Mouse (Mus musculus) stomach, embryonic 15.5 days (tissue): ENCODE measurements around the gene Mis18bp1. TPM values are rescaled to one million over a fixed set of nuclear protein-coding genes. Genes with fewer than 3 reads are reported as not detected.
"Not testable (repeated sequence)": the region's sequence is repeated elsewhere in the genome, so short reads cannot be mapped to it uniquely, and the experiment has no call there.

Source experiments
- ATAC-seq: fragments of 200-750 bp; cut with Nextera tagmentation; 2 replicates; pipeline ENCODE4 v1.8.0; 2017; ENCODE audit warnings: low read depth, moderate number of reproducible peaks, moderate TSS enrichment; ENCODE audit not compliant: insufficient read depth, low FRiP score
- H3K27ac ChIP-seq: fragments of 300-500 bp; sonication (generic); 2 replicates; pipeline ENCODE4 v1.5.1; 2015; ENCODE audit warnings: mild to moderate bottlenecking, inconsistent platforms
- H3K27me3 ChIP-seq: fragments of 300-500 bp; sonication (generic); replicated peaks from 2 replicates; pipeline ENCODE4 v1.6.1; 2015; ENCODE audit warnings: inconsistent platforms
- H3K36me3 ChIP-seq: fragments of 300-500 bp; sonication (generic); 2 replicates; pipeline ENCODE4 v1.6.1; 2015; ENCODE audit warnings: inconsistent platforms
- H3K4me1 ChIP-seq: fragments of 300-500 bp; sonication (generic); 2 replicates; pipeline ENCODE4 v1.6.1; 2015; ENCODE audit warnings: inconsistent platforms
- H3K4me2 ChIP-seq: fragments of 300-500 bp; sonication (generic); 2 replicates; pipeline ENCODE4 v1.6.1; 2015; ENCODE audit warnings: mild to moderate bottlenecking, inconsistent platforms
- H3K4me3 ChIP-seq: fragments of 300-500 bp; sonication (generic); replicated peaks from 2 replicates; pipeline ENCODE4 v1.5.1; 2015; ENCODE audit warnings: inconsistent platforms
- H3K9ac ChIP-seq: fragments of 300-500 bp; sonication (generic); 2 replicates; pipeline ENCODE4 v1.6.1; 2015; ENCODE audit warnings: inconsistent platforms
- H3K9me3 ChIP-seq: fragments of 300-500 bp; sonication (generic); 2 replicates; pipeline ENCODE4 v1.6.1; 2016; ENCODE audit warnings: inconsistent platforms
- WGBS: fragments of 180-500 bp; shearing (Covaris S2); methylation state at CpG from one replicate; pipeline ENCODE4 v1.1.7; 2015; 5-methylcytosine and 5-hydroxymethylcytosine counted together
- polyA plus RNA-seq: library from polyadenylated mRNA; unstranded; fragments of >200 nt; fragmentation: Nextera tagmentation; extraction: Ambion mirVana; gene quantifications from 2 replicates; pipeline ENCODE4 v1.2.1, GENCODE M21; 2015

The Mis18bp1 gene
- 48.8 and 53.7 TPM in 2 replicates for polyA plus RNA-seq

DNA sequence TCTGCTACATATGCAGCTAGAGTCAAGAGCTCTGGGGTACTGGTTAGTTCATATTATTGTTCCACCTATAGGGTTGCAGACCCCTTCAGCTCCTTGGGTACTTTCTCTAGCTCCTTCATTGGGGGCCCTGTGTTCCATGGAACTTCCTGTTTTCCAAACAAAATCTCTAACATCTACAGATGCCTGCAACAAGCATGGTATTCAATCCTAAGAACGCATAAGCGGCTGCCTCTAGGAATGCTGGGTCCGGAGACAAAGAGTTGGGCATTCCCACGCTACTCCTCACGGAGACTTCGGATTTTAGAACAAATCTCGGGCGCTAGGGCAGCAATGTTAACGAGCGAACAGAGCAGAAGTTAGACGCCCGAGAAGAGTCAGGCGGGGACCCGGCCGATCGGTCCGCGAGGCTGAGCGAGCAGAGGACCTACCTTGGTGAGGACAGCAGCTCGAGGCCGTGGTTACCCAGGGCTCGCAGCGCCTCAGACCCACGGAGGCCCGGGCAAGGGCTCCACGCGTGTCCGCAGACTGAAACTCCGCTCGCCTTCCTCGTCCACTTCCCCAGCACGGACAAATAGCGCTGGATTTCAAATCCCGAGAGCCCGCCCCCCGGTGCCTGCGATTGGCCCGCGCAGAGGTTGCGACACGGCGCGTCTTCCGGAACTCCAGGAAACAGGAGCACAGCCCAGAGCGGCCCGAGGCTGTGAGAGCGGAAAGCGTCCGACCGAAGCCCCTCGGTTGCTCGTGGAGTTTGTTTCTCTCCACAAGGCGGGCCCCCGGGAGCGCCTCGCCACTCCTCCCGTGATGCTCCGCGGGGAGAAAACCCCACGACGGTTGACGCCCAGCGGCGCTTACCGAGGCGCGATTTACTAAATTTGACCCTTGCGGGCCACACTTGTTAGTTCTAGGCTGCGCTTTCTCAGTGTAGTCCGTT is at the start of gene Mis18bp1:
Mis18bp1 (minus strand) TSS at position 584 of the 931 bp plus-strand sequence.
- Histone ChIP-seq H3K4me3 (peak within 1 kb of the TSS; percentile 87), H3K27ac (peak within 1 kb of the TSS; percentile 97), H3K36me3 (no peaks in the 10 kb centered on the region), H3K4me1 (peaks cover 10% of the 10 kb centered on the region; the same call in 1 of the 2 replicates), H3K9ac (peak within 1 kb of the TSS; percentile 71), H3K4me2 (peak within 1 kb of the TSS; percentile 54), H3K27me3 (no peaks in the 10 kb centered on the region), H3K9me3 (no peaks in the 10 kb centered on the region)
- under 1% methylated on average over 70 of the region's 70 CpGs for WGBS
- peak; percentile 98 for ATAC-seq

DNA sequence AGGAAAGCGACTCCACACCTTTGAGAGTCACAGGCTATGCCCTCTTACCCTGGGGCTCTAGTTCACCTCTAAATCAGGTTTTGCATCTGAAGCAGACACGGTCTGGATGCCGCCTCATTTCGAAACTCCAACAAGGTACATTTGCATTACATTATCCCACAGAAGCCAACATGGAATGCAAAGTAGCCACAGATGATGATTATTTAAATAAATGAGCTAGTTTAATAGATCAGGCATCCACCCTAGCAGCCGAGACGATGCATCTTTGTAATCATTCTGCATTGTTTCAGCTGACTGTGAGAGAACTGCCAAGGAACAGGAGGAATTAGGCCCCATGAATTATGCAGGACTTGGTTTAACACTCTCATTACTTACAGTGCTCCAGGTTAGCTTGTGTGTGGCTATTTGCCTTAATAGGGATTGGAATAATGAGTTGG is 44.0 kb upstream of the Mis18bp1 start:
- WGBS = 77% methylated on average over 6 of the region's 6 CpGs
- no peaks in the 10 kb centered on the region for H3K9me3 ChIP-seq
- H3K9ac ChIP-seq = no peak overlapping the region
- H3K36me3 ChIP-seq = no peaks in the 10 kb centered on the region
- no peak overlapping the region for H3K4me3 ChIP-seq
- ATAC-seq = no peak
- H3K27ac ChIP-seq = no peak overlapping the region
- H3K4me2 ChIP-seq = no peak overlapping the region
- H3K4me1 ChIP-seq = no peaks in the 10 kb centered on the region
- no peaks in the 10 kb centered on the region for H3K27me3 ChIP-seq

DNA sequence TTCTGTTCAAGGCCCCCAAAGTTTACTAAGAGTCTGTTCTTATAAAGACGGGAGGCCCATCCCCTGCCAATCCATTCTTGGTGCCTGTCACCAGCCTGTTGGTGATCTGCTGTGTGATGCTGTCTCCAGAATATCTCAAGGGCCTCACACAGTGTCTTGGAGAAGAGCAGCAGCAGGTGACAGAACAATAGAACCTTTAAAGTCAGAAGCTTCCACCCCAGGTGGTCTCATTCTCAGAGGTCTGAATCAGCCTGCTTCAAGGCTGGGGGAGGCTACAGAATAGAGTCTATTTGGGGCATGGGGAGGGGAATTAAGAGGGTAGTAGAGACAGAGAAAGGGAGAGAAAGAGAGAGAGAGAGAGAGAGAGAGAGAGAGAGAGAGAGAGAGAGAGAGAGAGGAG is 34.0 kb upstream of the Mis18bp1 start:
- Histone ChIP-seq H3K27ac (no peak overlapping the region), H3K9ac (no peak overlapping the region), H3K27me3 (no peaks in the 10 kb centered on the region), H3K4me1 (no peaks in the 10 kb centered on the region), H3K9me3 (no peaks in the 10 kb centered on the region), H3K4me3 (no peak overlapping the region), H3K4me2 (no peak overlapping the region), H3K36me3 (no peaks in the 10 kb centered on the region)
- 69% methylated on average over 1 of the region's 1 CpGs for WGBS
- ATAC-seq = no peak

DNA sequence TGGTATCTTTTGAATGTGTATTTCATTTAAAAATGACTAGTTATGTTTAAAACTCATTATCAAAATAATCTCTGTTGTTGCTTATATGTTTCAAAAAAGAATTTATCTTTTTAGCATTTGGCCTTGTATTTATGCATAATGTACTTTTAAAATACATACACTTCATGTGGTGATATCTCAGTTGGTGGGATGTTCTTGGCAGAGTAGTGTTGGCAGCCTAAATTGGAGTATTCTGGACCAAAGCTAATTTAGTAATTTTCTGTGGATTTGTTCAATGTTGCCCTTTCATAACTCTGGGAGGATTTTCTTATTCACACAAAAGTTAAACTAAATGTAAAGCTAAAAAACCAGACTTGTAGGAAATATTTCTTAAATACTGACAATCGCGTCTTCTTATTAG is 29.4 kb upstream of the Mis18bp1 start:
- H3K27ac ChIP-seq = no peak overlapping the region

DNA sequence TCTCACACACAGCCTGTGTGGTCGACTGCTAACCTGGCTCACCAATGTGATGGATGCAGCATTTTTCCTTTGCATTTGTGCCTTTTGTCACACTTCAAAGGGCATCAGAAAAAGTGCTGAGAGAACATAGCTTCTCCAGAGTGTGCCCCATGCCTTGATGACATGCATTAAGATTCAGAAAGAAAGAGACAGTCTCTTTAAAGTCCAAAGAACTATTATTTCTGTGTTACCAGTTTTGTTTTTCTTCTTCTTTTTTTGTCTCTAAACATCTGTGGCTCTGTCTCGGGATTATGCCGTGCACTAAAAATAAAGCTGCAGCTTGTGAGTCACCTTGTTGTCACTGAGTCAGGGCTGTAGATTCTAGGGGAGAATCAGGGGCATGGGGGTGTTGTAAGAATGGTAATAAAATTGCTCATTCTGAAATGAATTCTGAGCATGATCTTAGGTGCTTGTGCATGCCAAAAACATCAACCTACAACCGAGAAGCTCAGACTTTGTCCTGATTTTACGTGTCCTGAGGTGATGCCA is 21.7 kb upstream of the Mis18bp1 start:
- no peaks in the 10 kb centered on the region for H3K27me3 ChIP-seq
- 68% methylated on average over 5 of the region's 5 CpGs for WGBS
- H3K4me3 ChIP-seq = no peak overlapping the region
- ATAC-seq = no peak
- H3K4me1 ChIP-seq = no peaks in the 10 kb centered on the region
- H3K4me2 ChIP-seq = no peak overlapping the region
- H3K9ac ChIP-seq = no peak overlapping the region
- H3K36me3 ChIP-seq = no peaks in the 10 kb centered on the region
- H3K27ac ChIP-seq = no peak overlapping the region
- H3K9me3 ChIP-seq = no peaks in the 10 kb centered on the region

More for the DNA sequence above, 29.4 kb upstream of the Mis18bp1 start:
- H3K9ac ChIP-seq = no peak overlapping the region
- H3K4me1 ChIP-seq = no peaks in the 10 kb centered on the region
- H3K36me3 ChIP-seq = no peaks in the 10 kb centered on the region
- no peak for ATAC-seq
- no peaks in the 10 kb centered on the region for H3K27me3 ChIP-seq
- H3K4me2 ChIP-seq = no peak overlapping the region
- no peak overlapping the region for H3K4me3 ChIP-seq
- no peaks in the 10 kb centered on the region for H3K9me3 ChIP-seq
- WGBS = 92% methylated on average over 2 of the region's 2 CpGs

DNA sequence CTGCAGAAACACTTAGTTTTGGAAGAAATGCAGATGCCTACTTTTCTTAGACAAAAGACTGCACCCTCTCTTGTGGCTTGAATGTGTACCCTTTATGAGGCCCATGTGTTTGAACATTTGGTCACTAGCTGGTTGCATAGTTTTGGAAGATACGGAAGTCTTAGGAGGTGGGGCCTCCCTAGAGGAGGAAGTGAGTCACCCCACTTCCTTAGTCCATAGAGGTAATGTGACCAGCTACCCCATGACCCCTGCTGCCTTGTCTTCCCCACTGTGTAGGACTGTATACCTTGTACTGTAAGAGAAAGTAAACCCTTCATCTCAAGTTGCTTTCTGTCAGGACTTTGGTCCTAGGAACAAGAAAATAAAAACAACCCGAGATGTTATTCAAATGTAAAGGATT is 16.8 kb upstream of the Mis18bp1 start:
- Histone ChIP-seq H3K4me3 (no peak overlapping the region), H3K9me3 (no peaks in the 10 kb centered on the region), H3K9ac (no peak overlapping the region), H3K27me3 (no peaks in the 10 kb centered on the region), H3K27ac (no peak overlapping the region), H3K36me3 (no peaks in the 10 kb centered on the region), H3K4me2 (no peak overlapping the region), H3K4me1 (no peaks in the 10 kb centered on the region)
- no peak for ATAC-seq
- 72% methylated on average over 2 of the region's 2 CpGs for WGBS

DNA sequence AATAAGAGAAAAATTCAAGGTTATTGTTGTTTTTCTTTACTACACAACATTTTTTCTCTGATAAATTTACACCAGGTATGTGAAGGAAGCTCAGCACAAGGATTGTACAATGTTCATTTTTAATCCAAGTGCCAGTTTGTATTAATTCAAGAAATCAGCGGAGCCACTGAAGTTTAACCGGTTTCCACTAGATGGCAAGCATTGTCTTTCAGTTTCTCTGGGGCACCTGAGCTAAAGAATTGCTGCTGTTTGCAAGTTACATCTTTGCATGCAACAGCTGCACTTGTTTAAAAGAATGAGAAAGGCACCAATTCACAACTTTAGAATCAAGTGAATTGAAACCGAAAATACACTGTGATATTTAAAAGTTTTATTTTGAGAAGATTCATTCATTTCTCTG is 15.0 kb upstream of the Mis18bp1 start:
- Histone ChIP-seq H3K9ac (no peak overlapping the region), H3K4me1 (no peaks in the 10 kb centered on the region), H3K27ac (no peak overlapping the region), H3K9me3 (no peaks in the 10 kb centered on the region), H3K4me2 (no peak overlapping the region), H3K4me3 (no peak overlapping the region), H3K36me3 (no peaks in the 10 kb centered on the region), H3K27me3 (no peaks in the 10 kb centered on the region)
- WGBS = 42% methylated on average over 3 of the region's 3 CpGs
- ATAC-seq = no peak

DNA sequence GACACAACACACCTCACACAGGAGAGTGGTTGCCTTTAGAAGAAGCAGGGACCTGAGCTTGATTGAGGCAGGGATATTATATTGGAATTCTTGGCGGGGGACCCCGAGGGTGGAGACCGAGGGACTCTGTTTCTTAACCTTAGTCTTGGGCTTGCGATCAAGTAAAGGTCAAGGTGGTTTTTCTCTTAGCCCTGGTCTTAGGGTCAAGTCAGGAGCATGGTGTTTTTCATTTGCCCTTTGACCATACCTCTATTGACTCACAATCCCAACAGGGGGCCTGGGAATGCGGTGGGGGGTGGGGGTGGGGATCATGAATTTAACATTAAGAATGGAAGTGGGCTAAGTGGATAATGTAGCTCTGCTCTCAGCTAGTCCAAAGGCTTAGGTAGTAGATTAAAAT is 1.3 kb upstream of the Mis18bp1 start:
- no peak for ATAC-seq
- Histone ChIP-seq H3K4me3 (peak overlapping the region; percentile 87; the same call in 1 of the 2 replicates), H3K4me1 (peaks cover 10% of the 10 kb centered on the region; the same call in 1 of the 2 replicates), H3K27me3 (no peaks in the 10 kb centered on the region), H3K4me2 (no peak overlapping the region; the same call in 1 of the 2 replicates), H3K36me3 (no peaks in the 10 kb centered on the region), H3K27ac (no peak overlapping the region; the same call in 1 of the 2 replicates), H3K9me3 (no peaks in the 10 kb centered on the region), H3K9ac (no peak overlapping the region)
- 89% methylated on average over 5 of the region's 5 CpGs for WGBS

DNA sequence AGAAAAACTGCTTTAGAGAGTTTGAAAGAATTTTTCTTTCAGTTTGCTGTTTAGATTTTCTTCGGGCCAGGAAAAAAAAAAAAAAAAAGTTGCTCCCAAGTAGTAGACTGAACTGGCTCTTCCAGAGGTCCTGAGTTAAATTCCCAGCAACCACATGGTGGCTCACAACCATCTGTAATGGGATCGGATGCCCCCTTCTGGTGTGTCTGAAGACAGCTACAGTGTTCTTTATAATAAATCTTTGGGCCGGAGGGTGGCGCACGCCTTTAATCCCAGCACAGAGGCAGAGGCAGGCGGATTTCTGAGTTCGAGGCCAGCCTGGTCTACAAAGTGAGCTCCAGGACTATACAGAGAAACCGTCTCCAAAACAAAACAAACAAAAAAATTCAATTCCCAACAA is 555 bp upstream of the Mis18bp1 start:
- H3K9ac ChIP-seq, H3K36me3 ChIP-seq, H3K27me3 ChIP-seq, H3K9me3 ChIP-seq: not testable (repeated sequence)
- peak; percentile 25 for ATAC-seq
- Histone ChIP-seq H3K4me3 (peak overlapping the region; percentile 87), H3K27ac (peak overlapping the region; percentile 97), H3K4me2 (peak overlapping the region; percentile 51), H3K4me1 (peaks cover 10% of the 10 kb centered on the region; the same call in 1 of the 2 replicates)
- 24% methylated on average over 8 of the region's 8 CpGs for WGBS

DNA sequence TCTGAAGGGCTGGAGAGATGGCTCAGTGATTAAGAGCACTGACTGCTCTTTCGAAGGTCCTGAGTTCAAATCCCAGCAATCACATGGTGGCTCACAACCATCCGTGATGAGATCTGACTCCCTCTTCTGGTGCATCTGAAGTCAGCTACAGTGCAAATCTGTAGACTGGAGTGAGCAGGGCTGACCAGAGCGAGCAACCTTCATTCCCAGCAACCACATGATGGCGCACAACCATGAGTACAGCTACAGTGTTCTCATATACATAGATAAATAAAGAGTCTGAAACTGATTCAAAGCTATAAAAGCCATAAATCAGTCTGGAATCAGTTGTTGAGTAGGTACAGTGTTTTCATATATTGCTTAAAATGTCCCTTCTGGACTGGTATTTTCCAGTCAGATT is 36.3 kb downstream of the Mis18bp1 start:
- not testable (repeated sequence) for H3K36me3 ChIP-seq, H3K9me3 ChIP-seq, H3K4me1 ChIP-seq, H3K27ac ChIP-seq, H3K9ac ChIP-seq, H3K4me3 ChIP-seq, H3K27me3 ChIP-seq, ATAC-seq, H3K4me2 ChIP-seq
- 92% methylated on average over 4 of the region's 4 CpGs for WGBS

DNA sequence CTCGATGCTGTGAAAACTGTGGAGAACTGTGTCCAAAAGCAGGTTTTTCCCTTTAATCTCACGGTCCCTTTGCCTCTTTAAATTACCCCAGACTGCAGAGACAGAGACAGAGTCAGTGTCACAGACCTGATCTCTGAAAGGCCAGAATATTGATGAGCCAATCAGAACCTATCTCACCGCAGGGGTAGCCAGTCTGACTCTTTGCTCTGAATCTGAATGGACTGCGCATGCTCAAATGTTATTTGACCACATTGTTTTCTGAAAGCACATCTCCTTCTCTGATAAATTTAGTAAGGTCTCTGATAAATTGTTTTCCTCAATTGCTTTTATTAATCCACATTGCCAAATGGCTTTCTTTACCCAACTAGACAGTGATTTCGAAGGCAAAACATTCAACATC is 53.0 kb downstream of the Mis18bp1 start:
- Histone ChIP-seq H3K27ac (no peak overlapping the region), H3K9ac (no peak overlapping the region), H3K4me1 (no peaks in the 10 kb centered on the region), H3K4me2 (no peak overlapping the region), H3K36me3 (peaks cover 14% of the 10 kb centered on the region), H3K9me3 (no peaks in the 10 kb centered on the region), H3K27me3 (no peaks in the 10 kb centered on the region), H3K4me3 (no peak overlapping the region)
- WGBS = 93% methylated on average over 5 of the region's 5 CpGs
- no peak for ATAC-seq

DNA sequence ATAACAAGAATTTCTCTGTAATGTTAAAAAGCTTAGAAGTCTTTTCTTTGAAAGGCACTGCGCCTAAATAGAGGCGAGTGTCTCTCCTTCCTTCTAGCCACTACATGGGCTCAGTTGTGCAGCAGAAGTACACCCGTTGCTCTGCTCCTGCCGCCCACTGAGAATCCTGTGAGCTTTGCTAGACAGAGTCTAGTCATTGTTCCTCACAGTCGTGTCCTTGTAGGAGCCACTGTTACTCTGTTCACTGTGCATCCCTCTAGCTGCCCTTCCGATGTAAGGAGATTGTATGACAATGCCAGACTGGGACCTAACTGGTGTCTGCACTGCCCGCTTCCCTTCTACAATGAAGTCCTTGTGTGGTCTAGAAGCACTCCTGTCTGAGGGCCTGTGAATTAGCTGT is 53.4 kb downstream of the Mis18bp1 start:
- no peak for ATAC-seq
- Histone ChIP-seq H3K27me3 (no peaks in the 10 kb centered on the region), H3K4me2 (no peak overlapping the region), H3K36me3 (peaks cover 14% of the 10 kb centered on the region), H3K27ac (no peak overlapping the region), H3K9ac (no peak overlapping the region), H3K4me1 (no peaks in the 10 kb centered on the region), H3K9me3 (no peaks in the 10 kb centered on the region), H3K4me3 (no peak overlapping the region)
- 94% methylated on average over 7 of the region's 7 CpGs for WGBS
